Mouse (Mus musculus) lung, postnatal 10 days (tissue): ENCODE measurements around the gene Srms.

Experiments
- DNase-seq: peaks from one replicate; pipeline ENCODE4 v3.0.0; 2021

The Srms gene

GRCm38 (mm10) chr2:181213021-181213445, at the start of gene Srms:
Srms (minus strand) TSS chr2:181213185.
- peak; percentile 79 for DNase-seq

- no peak for DNase-seq
Observed at GRCm38 (mm10) chr2:181253248-181253647, 40.3 kb upstream of the Srms start.

DNA sequence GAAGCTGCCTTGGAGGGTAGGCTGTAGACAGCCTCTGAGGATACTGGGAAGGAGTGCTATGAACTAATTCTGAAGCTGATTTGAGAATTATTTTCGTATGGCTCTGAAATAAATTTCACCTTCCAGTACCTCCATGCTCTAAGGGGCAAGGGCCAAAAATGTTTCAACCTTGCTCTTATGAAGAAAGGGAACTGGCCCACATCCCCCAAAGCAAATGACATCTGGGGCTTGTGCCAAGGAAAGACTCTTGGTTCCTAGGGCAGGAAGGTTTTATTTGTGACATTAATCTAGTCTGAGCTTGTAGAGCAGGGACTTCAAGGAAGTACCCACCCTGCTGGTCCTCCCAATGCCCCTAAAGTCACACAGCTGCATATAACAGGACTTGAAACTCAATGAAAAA, 38.9 kb upstream of the Srms start:
- no peak for DNase-seq

DNA sequence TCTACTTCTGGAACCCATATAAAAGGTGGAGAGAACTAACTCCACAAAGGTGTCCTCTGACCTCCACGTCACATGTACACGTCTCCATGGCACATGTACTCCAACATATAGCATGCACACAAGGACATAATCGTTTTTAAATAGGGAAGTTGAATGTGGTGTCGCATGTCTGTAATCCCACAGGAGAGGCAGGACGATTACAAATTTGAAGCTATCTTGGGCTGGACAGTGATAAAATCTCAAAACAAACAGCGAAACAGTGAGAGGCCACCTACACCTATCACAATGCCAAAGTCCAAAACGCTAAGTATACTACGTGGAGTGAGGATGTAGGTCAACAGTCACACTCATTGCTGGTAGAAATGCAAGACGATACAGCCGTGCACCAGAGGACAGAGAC, 36.2 kb upstream of the Srms start:
- no peak for DNase-seq

DNA sequence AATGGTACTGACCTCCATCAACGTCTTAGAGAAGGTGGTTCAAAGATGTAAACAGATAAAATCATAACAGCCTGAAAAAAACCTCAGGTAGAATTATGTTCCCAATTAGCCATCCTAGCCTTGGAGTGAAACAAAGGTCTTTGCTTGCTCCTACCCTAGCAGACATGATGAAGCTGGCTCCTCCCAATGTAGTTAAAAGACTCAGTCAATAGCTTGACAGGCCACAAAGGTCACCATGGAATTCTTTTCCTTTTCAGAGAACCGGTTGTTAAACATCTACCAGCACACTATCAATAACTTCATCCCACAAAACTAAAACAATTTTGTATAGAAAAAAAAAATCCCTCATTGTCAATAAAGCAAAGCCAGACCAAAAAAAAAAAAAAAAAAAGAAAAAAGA, 32.0 kb upstream of the Srms start:
- DNase-seq = no peak

DNA sequence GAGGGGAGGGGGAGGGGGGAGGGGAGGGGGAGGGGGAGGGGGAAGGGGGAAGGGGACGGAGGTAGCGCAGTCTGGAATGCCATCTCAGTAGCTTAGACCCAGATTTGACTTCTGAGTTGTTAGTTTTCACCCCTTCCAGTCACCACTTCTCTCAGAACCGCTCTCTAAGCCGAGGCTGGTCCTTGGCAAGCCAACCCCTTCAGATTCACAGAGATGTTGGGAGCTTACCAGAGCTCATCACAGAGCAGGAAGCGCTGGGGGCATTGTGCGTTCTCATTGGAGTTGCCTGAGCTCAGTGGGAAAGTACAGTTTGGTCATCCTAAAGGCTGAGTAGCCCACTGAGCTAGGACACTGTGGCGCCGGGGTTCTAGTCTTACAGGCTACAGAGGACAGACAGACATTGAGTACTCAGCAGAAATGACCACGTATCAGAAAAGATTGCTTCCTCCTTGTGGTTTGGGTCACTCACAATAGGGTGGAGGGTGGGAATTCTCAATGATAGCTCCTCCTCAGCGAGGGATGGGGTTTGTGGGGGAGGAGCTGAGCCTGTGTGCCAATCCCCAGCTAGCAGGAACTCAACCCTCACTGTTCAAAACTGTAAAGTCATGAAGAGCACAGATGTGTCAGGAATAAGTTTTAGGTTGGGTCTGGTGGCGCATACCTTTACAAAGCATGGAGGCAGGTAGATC, 30.9 kb upstream of the Srms start:
- peak; percentile 72 for DNase-seq

GRCm38 (mm10) chr2:181242314-181242665, 29.3 kb upstream of the Srms start:
- no peak for DNase-seq

- DNase-seq = peak; percentile 63
Observed at GRCm38 (mm10) chr2:181241602-181242313, 28.8 kb upstream of the Srms start, which contains the start of gene Helz2. Helz2 (minus strand) TSS chr2:181242027.

GRCm38 (mm10) chr2:181240806-181241440, 27.9 kb upstream of the Srms start:
- DNase-seq = no peak

DNA sequence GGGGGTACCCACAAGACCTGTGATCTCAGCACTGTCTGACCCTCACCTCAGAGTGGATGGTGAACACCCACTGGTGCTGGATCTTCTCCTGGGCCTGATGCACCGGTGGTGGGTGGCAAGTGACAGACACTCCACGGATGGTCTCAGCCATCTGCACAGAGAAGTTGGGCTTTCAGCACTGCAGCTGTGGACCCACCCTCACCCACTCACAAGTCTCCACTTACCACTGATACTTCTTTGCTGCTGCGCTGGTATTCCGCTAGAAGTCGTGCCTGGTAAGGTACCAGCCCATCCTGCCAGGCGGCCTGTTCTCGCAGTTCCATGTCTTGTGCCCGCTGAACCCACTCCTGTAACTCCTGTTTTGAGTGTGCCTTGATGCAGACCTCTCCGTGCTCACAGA, 26.3 kb upstream of the Srms start:
- DNase-seq = no peak

DNA sequence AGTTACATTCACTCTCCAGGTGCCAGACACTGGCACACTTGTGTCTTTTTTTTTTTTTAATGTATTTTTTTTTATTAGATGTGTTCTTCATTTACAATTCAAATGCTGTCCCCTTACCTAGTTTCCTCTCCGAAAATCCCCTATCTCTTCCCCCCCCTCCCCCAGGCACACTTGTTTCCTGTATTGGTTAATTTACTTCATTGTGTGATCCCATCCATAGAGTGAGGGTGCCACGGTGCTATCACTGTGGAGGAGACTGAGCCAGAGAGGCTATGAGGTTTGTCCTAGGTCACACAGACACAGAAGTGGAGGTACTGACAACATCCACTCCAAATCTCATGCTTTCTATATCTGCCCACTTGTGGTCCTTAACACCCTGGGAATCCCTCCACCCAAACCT, 25.9 kb upstream of the Srms start:
- no peak for DNase-seq

DNA sequence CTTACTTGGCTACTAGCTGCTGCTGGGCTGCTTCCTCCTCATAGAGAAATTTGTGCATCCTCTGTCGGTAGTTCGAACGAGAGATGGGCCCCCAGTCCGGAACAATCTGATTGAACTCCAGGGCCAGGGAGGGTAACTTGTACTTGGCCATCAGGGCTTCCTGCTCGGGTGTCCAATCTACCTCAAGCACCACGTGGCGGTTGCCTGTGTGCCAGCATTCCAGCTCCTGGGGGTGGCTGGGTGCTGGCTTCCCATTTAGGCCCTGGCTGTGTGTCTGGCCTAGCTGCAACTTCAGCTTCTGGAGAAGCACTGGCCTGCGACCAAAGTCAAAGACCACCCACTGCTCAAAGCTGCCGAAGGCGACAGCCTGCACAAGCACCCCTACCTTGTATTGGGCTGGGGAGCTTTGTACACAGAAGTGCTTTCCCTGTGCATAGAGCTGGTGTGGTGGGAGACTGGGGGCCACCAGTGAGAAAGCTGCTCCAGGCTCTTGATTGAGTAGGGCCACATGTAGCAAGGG, 25.2 kb upstream of the Srms start:
- no peak for DNase-seq

DNA sequence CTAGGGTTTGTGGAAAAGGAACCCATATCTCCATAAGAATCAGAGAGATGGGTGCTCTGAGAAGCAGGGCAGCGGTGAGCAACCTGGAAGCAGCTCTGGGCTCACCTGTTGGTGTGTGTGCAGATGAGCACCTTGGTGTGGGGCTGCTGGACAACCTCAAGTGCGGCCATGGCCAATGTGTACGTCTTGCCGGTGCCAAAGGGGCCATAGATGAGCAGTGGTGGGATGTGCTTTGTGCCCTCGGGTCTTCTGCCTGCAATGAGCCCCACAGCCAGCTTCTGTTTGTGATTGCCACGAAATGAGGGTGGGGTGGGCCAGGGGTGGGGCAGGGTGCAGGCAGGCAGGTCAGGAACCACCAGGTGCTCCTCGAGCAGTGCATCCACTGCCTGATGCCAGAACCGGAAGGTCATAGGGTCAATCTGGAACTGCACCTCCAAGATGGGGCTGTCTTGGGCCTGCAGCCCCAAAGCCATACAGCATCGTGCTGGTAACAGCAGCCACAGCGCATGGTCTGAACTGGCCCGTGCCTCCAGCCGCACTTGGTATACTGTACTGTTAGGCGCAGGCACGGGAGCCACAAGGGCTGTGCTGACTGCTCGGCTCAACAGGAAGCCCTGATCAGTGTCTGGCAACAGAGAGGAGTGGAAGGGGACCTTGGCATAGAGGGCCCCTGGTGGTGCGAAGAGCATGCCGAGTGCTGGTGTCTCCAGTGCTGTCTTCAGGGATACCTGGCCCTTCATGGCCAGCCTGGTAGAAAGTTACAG, 24.4 kb upstream of the Srms start:
- DNase-seq = no peak

DNA sequence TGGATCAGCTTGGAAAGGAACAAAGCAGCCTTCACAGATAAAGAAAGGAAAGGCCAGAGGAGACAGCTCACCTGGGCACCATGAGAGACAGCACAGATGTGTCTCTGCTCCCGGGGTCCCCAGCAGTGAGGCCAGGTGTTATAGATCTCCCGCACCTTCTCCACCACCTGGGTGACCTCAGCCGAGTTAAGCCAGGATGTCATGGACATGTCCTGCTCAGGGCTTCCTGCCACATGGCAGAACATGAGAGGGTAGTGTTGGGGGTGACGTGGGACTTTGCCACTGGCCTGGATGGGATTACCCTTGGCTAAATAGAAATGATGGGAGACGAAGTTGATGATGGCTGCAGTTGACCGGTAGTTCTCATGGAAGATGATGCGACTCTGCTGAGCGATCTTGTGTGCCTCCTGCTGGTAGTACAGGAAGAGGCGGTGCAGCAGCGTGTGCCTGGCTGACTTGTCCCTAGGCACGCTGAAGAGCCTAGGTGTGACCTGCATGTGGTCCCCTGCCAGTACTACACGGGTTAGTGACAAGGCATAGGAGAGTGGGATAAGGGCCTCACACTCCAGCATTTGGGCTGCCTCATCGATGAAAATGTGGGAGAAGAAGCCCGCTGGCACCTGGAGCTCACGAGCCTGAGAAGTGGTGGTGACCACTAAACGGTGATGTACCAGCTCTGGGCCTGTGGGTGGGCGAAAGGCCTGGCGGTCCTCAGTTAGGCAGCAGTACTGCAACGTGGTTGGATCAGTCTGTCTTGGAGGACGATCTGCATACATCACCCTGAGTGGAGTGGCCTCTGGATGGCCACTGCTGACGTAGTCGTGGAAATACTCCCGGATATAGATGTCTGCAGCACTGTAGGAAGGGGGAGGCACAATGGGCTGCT, 22.9 kb upstream of the Srms start:
- DNase-seq = peak; percentile 30

DNA sequence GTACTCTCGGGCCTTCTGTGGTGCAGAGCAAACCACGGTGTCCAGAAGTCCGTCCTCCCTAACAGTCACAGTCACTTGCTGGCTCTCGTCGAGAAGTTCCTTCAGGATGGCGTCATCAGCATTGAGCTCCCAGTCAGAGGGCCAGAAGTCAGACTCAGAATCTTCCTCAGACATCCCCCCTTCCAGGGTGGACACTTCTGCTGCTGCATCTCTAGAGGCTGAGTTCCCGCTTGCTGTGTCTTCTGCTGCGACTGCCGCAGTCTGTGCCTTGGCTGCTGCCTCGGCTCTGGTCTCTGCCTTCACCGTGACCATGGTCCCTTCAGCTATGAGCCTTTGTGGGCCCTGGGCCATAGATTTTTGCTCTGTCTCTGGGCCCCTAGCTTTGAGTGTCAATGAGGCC, 21.7 kb upstream of the Srms start:
- no peak for DNase-seq

- no peak for DNase-seq
Observed at GRCm38 (mm10) chr2:181233443-181233842, 20.5 kb upstream of the Srms start.

- no peak for DNase-seq
Observed at GRCm38 (mm10) chr2:181231171-181231570, 18.2 kb upstream of the Srms start.

- DNase-seq = peak; percentile 44
Observed at GRCm38 (mm10) chr2:181228335-181228734, 15.3 kb upstream of the Srms start.

DNA sequence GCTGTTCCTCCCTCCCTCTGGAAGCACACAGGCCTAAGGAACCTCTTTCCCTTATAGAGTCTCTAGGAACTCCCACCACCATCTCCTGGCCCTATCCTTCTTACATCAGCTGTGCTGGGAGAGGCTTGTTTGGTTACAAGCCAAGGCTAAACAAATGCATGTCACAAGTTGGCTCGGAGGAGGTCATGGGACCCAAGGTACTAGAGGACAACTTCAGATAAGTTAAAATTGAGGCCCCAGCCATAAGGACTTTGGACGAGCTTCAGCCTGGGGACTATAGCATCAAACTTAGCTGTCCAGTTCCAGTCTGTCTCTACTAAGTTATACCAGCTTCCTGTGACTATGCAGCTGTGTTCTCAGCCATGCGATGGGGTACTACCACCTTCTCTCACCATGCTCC, 14.1 kb upstream of the Srms start:
- DNase-seq = no peak

DNA sequence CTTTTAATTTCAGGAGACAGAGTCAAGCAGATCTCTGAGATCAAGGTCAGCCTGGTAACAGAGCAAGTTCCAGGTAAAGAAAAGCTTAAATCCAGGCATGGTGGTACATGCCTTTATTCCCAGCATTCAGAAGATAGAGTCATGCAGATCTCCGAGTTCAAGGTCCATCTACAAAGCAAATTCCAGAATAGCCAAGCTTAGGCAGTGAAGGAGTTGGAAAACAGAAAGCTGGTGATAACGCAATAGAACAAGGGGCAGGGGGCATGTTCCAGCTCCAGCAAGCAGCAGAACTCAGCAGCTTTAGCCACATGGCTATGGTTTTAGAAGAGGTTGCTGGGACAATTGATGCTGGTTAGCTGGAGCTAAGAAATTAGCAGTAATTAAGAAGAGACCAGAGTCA, 12.0 kb upstream of the Srms start:
- DNase-seq = no peak

GRCm38 (mm10) chr2:181220361-181220760, 7.4 kb upstream of the Srms start:
- no peak for DNase-seq
